Mouse (Mus musculus): ENCODE measurements at regions not wholly inside any gene's neighbourhood (a gene's known extent, or its start where the extent isn't known, plus 50 kb on each side); places are given as distances from the start of the nearest gene placed in this dataset.

DNA sequence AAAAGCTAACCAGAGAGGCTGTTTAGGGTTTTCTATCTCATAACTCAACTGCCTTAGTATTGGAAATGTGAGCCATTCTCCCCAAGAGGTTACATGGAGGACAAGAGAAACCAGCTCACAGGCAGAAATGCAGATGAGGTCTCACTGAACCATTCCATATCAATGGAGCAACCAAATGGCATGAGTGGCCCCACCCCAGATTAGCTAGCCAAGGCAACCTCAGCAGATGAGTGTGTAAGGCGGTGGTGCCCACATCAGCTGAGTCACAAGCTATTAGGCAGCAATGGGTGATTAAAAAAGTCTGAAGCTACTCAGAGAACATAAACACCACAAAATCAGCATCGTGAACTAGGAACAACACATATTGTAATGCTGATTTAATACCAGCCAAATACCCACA is 133.2 kb downstream of the Lpin1 start:
- no peak overlapping the region for H3K4me3 ChIP-seq (ENCODE audit: low read length)
- H3K27me3 ChIP-seq (ENCODE audit: insufficient read depth, low read length): no peaks in the 10 kb centered on the region
- no peaks in the 10 kb centered on the region for H3K4me1 ChIP-seq (ENCODE audit: insufficient read depth, low read length)
- no peak overlapping the region for H3K4me2 ChIP-seq (ENCODE audit: low read depth, low read length)
- no peak for ATAC-seq
- 83% methylated on average over 2 of the region's 2 CpGs for WGBS
- no peak for TF ChIP-seq CTCF (IDR thresholded peaks at IDR 0.05; ENCODE audit: low read depth)
- H3K9ac ChIP-seq (replicated peaks; ENCODE audit: low read length): no peak overlapping the region
- H3K36me3 ChIP-seq (ENCODE audit: insufficient read depth, low read length): no peaks in the 10 kb centered on the region
- DNase-seq (ENCODE audit: low spot score): no peak
- no peak overlapping the region for H3K27ac ChIP-seq
- no peaks in the 10 kb centered on the region for H3K9me3 ChIP-seq (ENCODE audit: low read length)

DNA sequence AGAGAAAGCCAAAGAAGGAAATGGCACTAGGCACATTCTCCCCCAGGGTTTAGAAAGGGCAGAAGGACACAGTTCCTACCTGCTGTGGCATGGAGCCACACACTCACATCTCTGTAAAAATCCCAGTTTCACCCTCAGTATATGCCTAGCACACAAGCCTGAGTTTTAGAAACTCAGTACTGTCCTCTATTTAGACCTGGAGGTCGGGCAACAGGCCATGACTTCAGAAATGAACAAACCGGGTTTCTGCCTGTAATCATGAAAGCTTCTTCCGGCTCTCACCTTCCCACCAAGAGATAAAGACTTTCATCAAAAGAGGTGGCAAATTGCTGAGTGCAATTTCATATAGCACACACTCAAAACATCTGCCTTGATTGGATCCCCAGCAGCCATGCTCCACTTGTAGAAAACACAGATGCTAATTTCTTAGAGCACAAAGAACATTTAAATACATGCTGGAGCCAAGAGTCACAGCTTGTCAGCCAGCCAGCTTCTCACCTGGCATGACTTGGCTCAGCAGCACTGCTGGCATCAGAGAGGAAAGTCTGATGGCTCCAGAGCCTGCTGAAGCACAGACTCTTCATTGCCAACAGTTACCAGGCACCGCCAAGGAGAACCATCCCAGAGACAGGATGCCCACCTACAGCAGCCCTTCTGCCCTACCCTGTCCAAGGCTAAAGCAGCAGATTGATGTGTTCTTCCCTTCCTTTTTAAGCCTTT is 136.2 kb downstream of the Lpin1 start:
- H3K4me1 ChIP-seq (ENCODE audit: insufficient read depth, low read length): no peaks in the 10 kb centered on the region
- TF ChIP-seq CTCF (IDR thresholded peaks at IDR 0.05; ENCODE audit: low read depth): no peak
- ATAC-seq (peak; percentile 67), DNase-seq (ENCODE audit: low spot score) (peak; percentile 70)
- WGBS: 62% methylated on average over 4 of the region's 4 CpGs
- no peaks in the 10 kb centered on the region for H3K27me3 ChIP-seq (ENCODE audit: insufficient read depth, low read length)
- no peaks in the 10 kb centered on the region for H3K9me3 ChIP-seq (ENCODE audit: low read length)
- no peak overlapping the region for H3K9ac ChIP-seq (replicated peaks; ENCODE audit: low read length)
- no peak overlapping the region for H3K4me2 ChIP-seq (ENCODE audit: low read depth, low read length)
- no peak overlapping the region for H3K27ac ChIP-seq
- H3K36me3 ChIP-seq (ENCODE audit: insufficient read depth, low read length): no peaks in the 10 kb centered on the region
- no peak overlapping the region for H3K4me3 ChIP-seq (ENCODE audit: low read length)

DNA sequence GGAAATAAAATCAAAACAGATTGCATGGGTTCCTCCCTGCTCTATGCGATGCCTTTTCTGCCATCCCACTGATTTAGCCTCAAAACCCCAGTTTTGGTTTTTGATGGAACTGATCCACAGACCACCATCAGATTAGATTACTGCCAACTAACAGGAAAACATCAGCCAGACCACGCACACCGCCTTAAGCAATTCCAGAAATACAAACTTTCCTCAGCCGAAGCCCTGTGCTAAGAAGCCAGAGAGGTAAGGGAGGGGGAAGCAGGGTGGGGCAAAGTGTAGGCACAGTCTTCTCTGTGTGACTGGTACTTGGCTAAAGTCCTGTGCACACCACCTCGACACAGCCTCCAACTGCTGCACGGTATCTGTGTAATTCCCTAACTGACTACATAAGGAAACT is 153.3 kb downstream of the Lpin1 start:
- Histone ChIP-seq H3K4me3 (ENCODE audit: low read length) (no peak overlapping the region), H3K9me3 (ENCODE audit: low read length) (no peaks in the 10 kb centered on the region), H3K4me1 (ENCODE audit: insufficient read depth, low read length) (no peaks in the 10 kb centered on the region), H3K27me3 (ENCODE audit: insufficient read depth, low read length) (no peaks in the 10 kb centered on the region), H3K4me2 (ENCODE audit: low read depth, low read length) (no peak overlapping the region), H3K27ac (no peak overlapping the region), H3K36me3 (ENCODE audit: insufficient read depth, low read length) (no peaks in the 10 kb centered on the region), H3K9ac (replicated peaks; ENCODE audit: low read length) (no peak overlapping the region)
- no peak for TF ChIP-seq CTCF (IDR thresholded peaks at IDR 0.05; ENCODE audit: low read depth)
- DNase-seq (ENCODE audit: low spot score) (no peak), ATAC-seq (no peak)
- WGBS: 93% methylated on average over 6 of the region's 6 CpGs

DNA sequence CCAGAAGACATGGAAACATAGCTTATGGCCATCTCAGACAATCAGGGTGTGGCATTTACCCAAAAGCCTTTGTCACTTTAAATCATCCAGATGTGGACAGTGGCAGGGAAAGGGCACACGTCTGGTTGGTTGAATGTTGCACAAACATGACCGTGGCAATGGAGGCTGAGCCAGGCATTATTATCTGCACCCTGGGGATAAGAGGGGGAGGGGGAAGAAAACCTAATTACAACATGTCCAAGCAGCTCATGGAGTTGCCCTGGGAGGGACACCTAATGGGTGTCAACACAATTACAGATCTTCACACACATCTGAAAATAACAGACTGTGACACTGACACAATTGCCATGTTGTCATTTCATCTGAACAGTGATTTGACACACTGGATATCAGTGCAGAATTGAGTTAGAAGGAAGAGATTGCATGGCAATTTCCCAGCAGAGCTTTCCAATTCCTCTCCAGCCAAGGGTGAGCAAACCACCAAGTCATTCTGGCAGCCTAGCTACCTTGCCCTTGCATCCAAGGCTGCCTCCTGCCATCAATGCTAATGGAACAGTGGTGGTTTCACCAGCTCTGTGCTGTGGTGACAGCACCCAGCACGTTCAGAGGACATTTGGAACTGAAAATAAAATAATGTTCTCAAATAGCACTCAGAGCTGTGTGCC is 159.9 kb downstream of the Lpin1 start:
- H3K4me1 ChIP-seq (ENCODE audit: insufficient read depth, low read length): no peaks in the 10 kb centered on the region
- no peaks in the 10 kb centered on the region for H3K27me3 ChIP-seq (ENCODE audit: insufficient read depth, low read length)
- WGBS: 53% methylated on average over 3 of the region's 3 CpGs
- no peaks in the 10 kb centered on the region for H3K36me3 ChIP-seq (ENCODE audit: insufficient read depth, low read length)
- TF ChIP-seq CTCF (IDR thresholded peaks at IDR 0.05; ENCODE audit: low read depth): no peak
- H3K4me2 ChIP-seq (ENCODE audit: low read depth, low read length): no peak overlapping the region
- no peak overlapping the region for H3K4me3 ChIP-seq (ENCODE audit: low read length)
- peaks cover 6% of the 10 kb centered on the region; the same call in 1 of the 2 replicates for H3K9me3 ChIP-seq (ENCODE audit: low read length)
- no peak overlapping the region for H3K27ac ChIP-seq
- H3K9ac ChIP-seq (replicated peaks; ENCODE audit: low read length): no peak overlapping the region
- no peak for DNase-seq (ENCODE audit: low spot score)
- no peak for ATAC-seq

DNA sequence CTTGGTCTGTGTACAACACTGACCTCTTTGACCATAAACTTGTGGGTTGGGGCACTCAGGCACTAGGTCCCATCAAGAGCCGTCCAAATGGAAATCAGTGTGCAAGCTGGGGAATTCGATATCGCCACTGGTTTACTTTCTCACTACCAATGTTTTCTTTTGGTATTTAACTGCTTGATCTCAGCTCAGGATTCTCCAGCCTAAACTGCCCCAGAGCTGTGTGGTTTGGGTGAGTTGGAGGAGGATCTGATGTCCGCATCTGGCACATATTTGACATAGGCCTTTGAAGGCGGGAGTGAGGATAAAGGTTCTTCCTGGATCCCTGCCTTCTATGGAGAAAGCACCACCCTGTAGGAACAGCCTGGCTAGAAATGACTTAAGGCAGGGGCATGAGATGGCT is 172.0 kb downstream of the Lpin1 start:
- DNase-seq (ENCODE audit: low spot score) (no peak), ATAC-seq (no peak)
- no peak overlapping the region for H3K27ac ChIP-seq
- H3K4me1 ChIP-seq (ENCODE audit: insufficient read depth, low read length): peaks cover 9% of the 10 kb centered on the region; the same call in 1 of the 2 replicates
- 91% methylated on average over 5 of the region's 5 CpGs for WGBS
- no peak overlapping the region for H3K9ac ChIP-seq (replicated peaks; ENCODE audit: low read length)
- TF ChIP-seq CTCF (IDR thresholded peaks at IDR 0.05; ENCODE audit: low read depth): no peak
- H3K4me3 ChIP-seq (ENCODE audit: low read length): no peak overlapping the region
- no peaks in the 10 kb centered on the region for H3K36me3 ChIP-seq (ENCODE audit: insufficient read depth, low read length)
- no peaks in the 10 kb centered on the region for H3K27me3 ChIP-seq (ENCODE audit: insufficient read depth, low read length)
- H3K4me2 ChIP-seq (ENCODE audit: low read depth, low read length): no peak overlapping the region
- no peaks in the 10 kb centered on the region for H3K9me3 ChIP-seq (ENCODE audit: low read length)

DNA sequence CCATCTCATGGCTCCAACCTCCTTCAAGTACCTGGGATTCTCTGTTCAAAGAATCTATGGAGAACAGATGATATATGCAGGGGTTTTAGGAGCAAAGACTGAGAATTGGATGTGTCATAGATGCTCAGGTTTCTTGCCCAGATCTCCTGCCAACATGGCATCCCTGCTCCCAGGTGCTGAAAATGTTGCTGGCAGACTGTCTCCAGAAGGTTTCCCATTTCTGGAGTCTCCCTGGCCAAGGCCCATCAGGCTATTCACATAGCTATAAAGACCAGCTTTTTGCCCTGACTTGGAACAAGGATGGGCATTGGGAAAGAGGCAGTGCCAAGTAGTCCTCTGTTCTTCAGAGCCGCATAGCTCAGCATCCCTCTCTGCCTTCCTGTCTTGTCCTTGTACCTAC is 173.8 kb downstream of the Lpin1 start:
- no peak for ATAC-seq
- H3K9ac ChIP-seq (replicated peaks; ENCODE audit: low read length): no peak overlapping the region
- no peaks in the 10 kb centered on the region for H3K36me3 ChIP-seq (ENCODE audit: insufficient read depth, low read length)
- no peak for TF ChIP-seq CTCF (IDR thresholded peaks at IDR 0.05; ENCODE audit: low read depth)
- H3K27ac ChIP-seq: no peak overlapping the region
- H3K27me3 ChIP-seq (ENCODE audit: insufficient read depth, low read length): no peaks in the 10 kb centered on the region
- 78% methylated on average over 1 of the region's 1 CpGs for WGBS
- DNase-seq (ENCODE audit: low spot score): no peak
- H3K4me1 ChIP-seq (ENCODE audit: insufficient read depth, low read length): peaks cover 9% of the 10 kb centered on the region; the same call in 1 of the 2 replicates
- H3K4me3 ChIP-seq (ENCODE audit: low read length): no peak overlapping the region
- no peaks in the 10 kb centered on the region for H3K9me3 ChIP-seq (ENCODE audit: low read length)
- H3K4me2 ChIP-seq (ENCODE audit: low read depth, low read length): no peak overlapping the region

DNA sequence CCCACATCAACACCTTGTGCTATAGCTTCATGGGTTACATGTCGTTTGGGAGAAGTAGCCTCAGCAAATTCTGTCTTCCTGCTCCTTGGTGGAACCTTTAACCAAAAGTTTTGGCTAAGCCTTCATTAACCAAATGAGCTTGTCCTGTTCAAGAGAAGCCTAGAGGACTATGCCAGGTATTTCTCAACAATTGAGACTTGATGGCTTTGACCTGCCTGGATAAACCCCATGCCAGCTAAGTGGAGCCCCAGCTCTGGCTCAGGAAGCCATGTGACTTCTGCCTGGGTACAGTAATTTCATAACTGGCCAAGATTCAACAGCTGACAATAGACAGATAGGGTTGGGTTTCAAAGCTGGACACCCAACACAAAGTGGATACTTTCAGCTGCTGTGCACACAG is 174.5 kb downstream of the Lpin1 start:
- TF ChIP-seq CTCF (IDR thresholded peaks at IDR 0.05; ENCODE audit: low read depth): no peak
- DNase-seq (ENCODE audit: low spot score) (no peak), ATAC-seq (no peak)
- H3K9ac ChIP-seq (replicated peaks; ENCODE audit: low read length): no peak overlapping the region
- H3K27ac ChIP-seq: no peak overlapping the region
- H3K9me3 ChIP-seq (ENCODE audit: low read length): no peaks in the 10 kb centered on the region
- no peak overlapping the region for H3K4me3 ChIP-seq (ENCODE audit: low read length)
- H3K36me3 ChIP-seq (ENCODE audit: insufficient read depth, low read length): no peaks in the 10 kb centered on the region
- no peaks in the 10 kb centered on the region for H3K27me3 ChIP-seq (ENCODE audit: insufficient read depth, low read length)
- WGBS: 76% methylated on average over 1 of the region's 1 CpGs
- H3K4me1 ChIP-seq (ENCODE audit: insufficient read depth, low read length): peaks cover 9% of the 10 kb centered on the region; the same call in 1 of the 2 replicates
- H3K4me2 ChIP-seq (ENCODE audit: low read depth, low read length): no peak overlapping the region
